Mouse (Mus musculus) E14TG2a.4 (cell line): Measurements from ENCODE around the gene Cd274.

Experiments used
- CTCF ChIP-seq: conservative IDR thresholded peaks from 2 replicates; pipeline ENCODE4 v1.5.1; 2014; ENCODE audit warnings: low read length
- NANOG ChIP-seq: IDR thresholded peaks from 2 replicates; pipeline ENCODE4 v1.6.1; 2014; ENCODE audit warnings: borderline replicate concordance, low read length, mixed read lengths

DNA sequence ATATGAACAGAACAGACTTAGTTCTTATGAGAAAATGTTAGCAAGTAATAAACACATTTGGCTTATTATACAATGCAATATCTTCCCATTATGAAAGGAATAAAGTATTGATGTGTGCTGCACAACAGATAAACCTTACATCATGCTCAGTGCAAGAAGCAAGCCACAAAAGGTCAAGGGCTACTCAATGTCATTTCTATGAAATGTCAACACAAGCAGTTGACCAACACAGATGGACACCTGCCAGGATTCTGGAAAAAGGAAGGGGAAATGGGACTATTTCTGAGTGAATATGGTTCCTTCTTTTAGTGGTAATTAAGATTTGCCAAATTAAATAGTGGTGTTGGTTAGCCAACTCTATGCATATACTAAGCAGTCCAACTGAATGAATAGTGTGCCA, 52.7 kb downstream of the Cd274 start:
- TF ChIP-seq CTCF = no peak
- no peak for TF ChIP-seq NANOG
